Mouse (Mus musculus): Measurements from ENCODE around the gene Cxcl14.

Cxcl14 gene

GRCm38 (mm10) chr13:56295943-56296658 lies at the start of gene Cxcl14:
TSS of gene Cxcl14 (minus strand) at chr13:56296551.
- no peak for DNase-seq

- no peak for DNase-seq
Measured at GRCm38 (mm10) chr13:56344355-56344754, 48.0 kb upstream of the Cxcl14 start.

- no peak for DNase-seq
Measured at GRCm38 (mm10) chr13:56342491-56342890, 46.1 kb upstream of the Cxcl14 start.

- DNase-seq = no peak
Measured at GRCm38 (mm10) chr13:56340513-56340912, 44.2 kb upstream of the Cxcl14 start.

GRCm38 (mm10) chr13:56339816-56340215 lies 43.5 kb upstream of the Cxcl14 start:
- no peak for DNase-seq

GRCm38 (mm10) chr13:56336982-56337381 lies 40.6 kb upstream of the Cxcl14 start:
- DNase-seq = no peak

- no peak for DNase-seq
Measured at GRCm38 (mm10) chr13:56334802-56335690, 38.7 kb upstream of the Cxcl14 start.

- DNase-seq = no peak
Measured at GRCm38 (mm10) chr13:56334236-56334635, 37.9 kb upstream of the Cxcl14 start.

- DNase-seq = no peak
Measured at GRCm38 (mm10) chr13:56332356-56332755, 36.0 kb upstream of the Cxcl14 start.

- no peak for DNase-seq
Measured at GRCm38 (mm10) chr13:56330603-56331455, 34.5 kb upstream of the Cxcl14 start.

- no peak for DNase-seq
Measured at GRCm38 (mm10) chr13:56329769-56330168, 33.4 kb upstream of the Cxcl14 start.

- no peak for DNase-seq
Measured at GRCm38 (mm10) chr13:56329165-56329564, 32.8 kb upstream of the Cxcl14 start.

- DNase-seq = no peak
Measured at GRCm38 (mm10) chr13:56327779-56328178, 31.4 kb upstream of the Cxcl14 start.

GRCm38 (mm10) chr13:56321635-56322034 lies 25.3 kb upstream of the Cxcl14 start:
- DNase-seq = no peak

- DNase-seq = no peak
Measured at GRCm38 (mm10) chr13:56316930-56317329, 20.6 kb upstream of the Cxcl14 start.

- no peak for DNase-seq
Measured at GRCm38 (mm10) chr13:56315201-56315600, 18.9 kb upstream of the Cxcl14 start.

GRCm38 (mm10) chr13:56305058-56305457 lies 8.7 kb upstream of the Cxcl14 start:
- no peak for DNase-seq

- DNase-seq = no peak
Measured at GRCm38 (mm10) chr13:56304453-56304852, 8.1 kb upstream of the Cxcl14 start.

GRCm38 (mm10) chr13:56299336-56299735 lies 3.0 kb upstream of the Cxcl14 start:
- DNase-seq = no peak

GRCm38 (mm10) chr13:56296659-56297020 lies 289 bp upstream of the Cxcl14 start:
- no peak for DNase-seq

GRCm38 (mm10) chr13:56295586-56295942 lies 787 bp downstream of the Cxcl14 start:
- DNase-seq = no peak

GRCm38 (mm10) chr13:56294908-56295307 lies 1.4 kb downstream of the Cxcl14 start:
- no peak for DNase-seq

- no peak for DNase-seq
Measured at GRCm38 (mm10) chr13:56289998-56290397, 6.4 kb downstream of the Cxcl14 start.
